Mouse (Mus musculus) cerebellum, postnatal 4 days (tissue): ENCODE results near the gene Thbs1.

ENCODE experiments used
- DNase-seq, 2 experiments: peaks; one replicate each; pipeline ENCODE4 v3.0.0; 2022; ENCODE audit warnings: low spot score in 2 of 2, mixed read lengths in 1 of 2

The Thbs1 gene

GRCm38 (mm10) chr2:118111488-118112131 is at the start of gene Thbs1:
Gene Thbs1 (plus strand): TSS chr2:118111876.
- peak in 1 of 2 experiments; percentile 32 for DNase-seq

GRCm38 (mm10) chr2:118064121-118064764 is 47.4 kb upstream of the Thbs1 start:
- no peak for DNase-seq

GRCm38 (mm10) chr2:118066065-118066770 is 45.5 kb upstream of the Thbs1 start:
- DNase-seq, result no peak

DNA sequence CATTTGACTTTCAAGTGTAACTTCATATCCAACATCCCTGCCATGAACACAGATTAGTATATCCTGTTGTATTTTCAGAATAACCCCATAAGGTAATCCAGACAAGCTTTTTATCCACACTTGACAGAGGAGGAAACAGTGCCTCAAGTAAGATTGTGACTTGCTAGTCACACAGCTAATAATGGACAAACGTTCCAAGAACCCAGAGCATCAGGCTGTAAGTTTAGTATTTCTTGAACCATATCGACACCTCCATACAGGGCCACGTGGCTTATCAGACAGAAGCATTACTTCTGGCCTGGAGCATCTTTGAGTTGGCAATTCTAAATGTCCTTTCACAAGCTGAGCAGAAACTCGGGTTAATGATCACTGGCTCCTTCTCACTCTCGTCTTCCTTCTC is 41.7 kb upstream of the Thbs1 start:
- DNase-seq, result no peak

GRCm38 (mm10) chr2:118072811-118073372 is 38.8 kb upstream of the Thbs1 start:
- no peak for DNase-seq

DNA sequence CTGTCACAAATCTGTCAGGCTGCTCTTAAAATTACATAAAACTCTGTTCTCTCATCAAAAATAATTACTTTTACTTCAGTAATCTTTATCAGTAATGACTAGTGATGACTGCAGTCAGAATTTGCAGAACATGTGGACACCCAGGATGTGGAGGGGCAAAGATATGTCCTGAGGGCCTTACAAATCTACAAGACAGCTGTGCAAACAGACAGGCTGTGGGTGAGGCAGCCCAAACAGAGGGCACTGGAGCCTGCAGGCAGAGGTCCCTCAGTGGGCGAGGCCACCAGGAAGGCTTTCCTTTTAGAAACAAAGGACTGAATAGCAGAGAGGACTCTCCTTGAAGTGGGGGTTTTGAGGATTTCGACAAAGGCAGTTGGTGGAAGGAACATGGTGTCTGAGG is 37.6 kb upstream of the Thbs1 start:
- DNase-seq, result no peak

DNA sequence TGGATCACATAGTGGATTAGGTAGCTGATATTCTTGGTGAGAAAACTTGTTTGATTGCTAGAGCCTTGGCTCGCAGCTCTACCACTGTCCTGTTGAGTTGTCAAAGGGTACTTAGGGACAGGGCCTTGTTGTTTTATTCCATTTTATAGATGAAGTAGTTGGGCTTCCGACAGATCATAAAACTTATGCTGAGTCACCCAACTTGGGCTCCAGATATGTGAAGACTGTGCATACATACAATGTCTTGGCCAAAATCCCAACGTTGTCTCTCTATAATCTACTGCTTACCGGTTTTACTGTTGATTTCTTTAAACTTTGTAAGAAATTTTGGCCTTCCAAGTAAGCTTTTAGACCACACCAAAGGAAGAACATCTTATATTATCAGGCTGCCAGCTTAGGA is 36.5 kb upstream of the Thbs1 start:
- DNase-seq, result no peak

- DNase-seq, result no peak
Observed at GRCm38 (mm10) chr2:118079131-118079530, 32.5 kb upstream of the Thbs1 start.

GRCm38 (mm10) chr2:118081581-118081980 is 30.1 kb upstream of the Thbs1 start:
- DNase-seq, result no peak

GRCm38 (mm10) chr2:118083652-118084051 is 28.0 kb upstream of the Thbs1 start:
- no peak for DNase-seq

GRCm38 (mm10) chr2:118084693-118085092 is 27.0 kb upstream of the Thbs1 start:
- DNase-seq, result no peak

GRCm38 (mm10) chr2:118085647-118086046 is 26.0 kb upstream of the Thbs1 start:
- DNase-seq, result no peak

- no peak for DNase-seq
Observed at GRCm38 (mm10) chr2:118087044-118087726, 24.5 kb upstream of the Thbs1 start.

- DNase-seq, result no peak
Observed at GRCm38 (mm10) chr2:118091226-118091625, 20.4 kb upstream of the Thbs1 start.

DNA sequence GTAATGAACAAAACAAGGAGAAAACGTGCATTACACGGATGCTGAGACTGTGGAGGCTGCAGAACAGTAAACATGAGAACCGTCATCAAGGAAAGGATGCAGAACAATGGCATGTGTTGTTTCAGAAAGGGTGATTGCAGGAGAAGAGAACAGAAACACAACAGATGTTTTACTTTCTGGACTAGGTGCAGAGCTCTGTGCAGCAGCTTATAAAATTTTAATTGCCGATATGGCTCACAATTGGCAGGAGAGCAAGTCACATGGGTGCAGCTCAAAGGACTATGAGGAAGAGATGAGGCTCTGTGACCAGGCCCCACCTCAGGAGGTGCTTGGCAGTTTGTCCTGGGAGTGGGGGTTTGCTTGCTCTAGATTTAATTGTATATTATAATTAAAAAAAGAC is 12.6 kb upstream of the Thbs1 start:
- DNase-seq, result no peak

DNA sequence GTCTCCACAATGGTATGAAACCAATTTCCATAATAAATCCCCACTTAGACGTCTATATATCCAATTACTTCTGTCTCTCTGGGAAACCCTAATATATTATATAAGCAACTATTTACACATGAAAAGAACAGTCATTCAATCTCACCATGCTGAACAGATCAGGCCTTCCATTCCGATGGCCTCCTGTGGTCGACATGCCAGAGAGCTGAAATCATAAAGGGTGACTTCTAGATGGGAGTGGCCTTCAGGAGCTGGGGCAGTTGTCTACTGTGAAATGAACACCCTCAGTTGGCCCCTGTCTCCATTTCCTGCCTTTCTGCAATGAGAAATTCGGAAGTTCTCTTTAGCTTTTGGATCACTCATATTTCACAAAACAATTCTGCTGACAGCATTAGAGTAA is 9.5 kb upstream of the Thbs1 start:
- DNase-seq, result no peak

GRCm38 (mm10) chr2:118110225-118110915 is 1.3 kb upstream of the Thbs1 start:
- DNase-seq, result no peak

GRCm38 (mm10) chr2:118111116-118111487 is 574 bp upstream of the Thbs1 start:
- peak; percentile 86 to 89 for DNase-seq

DNA sequence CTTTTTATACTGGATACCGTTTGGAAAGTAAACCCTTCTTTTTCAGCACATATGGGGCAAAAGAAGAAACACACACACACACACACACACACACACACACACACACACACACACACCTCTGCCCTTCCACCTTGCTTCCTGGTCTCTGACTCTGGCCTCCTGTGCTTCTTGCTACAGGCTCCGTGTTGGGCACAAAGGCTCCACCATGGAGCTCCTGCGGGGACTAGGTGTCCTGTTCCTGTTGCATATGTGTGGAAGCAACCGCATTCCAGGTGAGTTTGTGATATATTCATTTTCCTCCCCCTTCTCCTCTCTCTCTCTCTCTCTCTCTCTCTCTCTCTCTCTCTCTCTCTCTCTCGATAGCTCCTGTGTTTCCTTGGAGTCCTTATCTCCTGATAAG is 762 bp downstream of the Thbs1 start:
- no peak for DNase-seq

DNA sequence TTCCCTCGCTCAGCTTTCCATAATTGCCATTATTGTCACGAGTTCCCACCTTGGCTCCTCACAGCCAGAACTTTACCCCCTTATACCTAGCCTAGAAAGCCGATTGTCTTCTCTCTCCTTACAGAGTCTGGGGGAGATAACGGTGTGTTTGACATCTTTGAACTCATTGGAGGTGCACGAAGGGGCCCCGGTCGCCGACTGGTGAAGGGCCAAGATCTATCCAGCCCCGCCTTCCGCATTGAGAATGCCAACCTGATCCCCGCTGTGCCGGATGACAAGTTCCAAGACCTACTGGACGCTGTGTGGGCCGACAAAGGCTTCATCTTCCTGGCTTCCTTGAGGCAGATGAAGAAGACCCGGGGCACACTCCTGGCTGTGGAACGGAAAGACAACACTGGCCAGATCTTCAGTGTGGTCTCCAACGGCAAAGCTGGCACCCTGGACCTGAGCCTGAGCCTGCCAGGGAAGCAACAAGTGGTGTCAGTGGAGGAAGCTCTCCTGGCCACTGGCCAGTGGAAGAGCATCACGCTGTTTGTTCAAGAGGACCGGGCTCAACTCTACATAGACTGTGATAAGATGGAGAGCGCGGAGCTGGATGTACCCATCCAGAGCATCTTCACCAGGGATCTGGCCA is 1.3 kb downstream of the Thbs1 start:
- DNase-seq, result peak in 1 of 2 experiments; percentile 37
